Mouse (Mus musculus) midbrain, embryonic 13.5 days (tissue): ENCODE data around the gene Jpt1. TPM values are rescaled to one million over a fixed set of nuclear protein-coding genes. Genes with fewer than 3 reads are reported as not detected.
"Not testable (repeated sequence)": the region's sequence is repeated elsewhere in the genome, so short reads cannot be mapped to it uniquely, and the experiment has no call there.

Source experiments
- ATAC-seq: fragments of 200-750 bp; cut with Nextera tagmentation; 2 replicates; pipeline ENCODE4 v1.8.0; 2017; ENCODE audit warnings: mild to moderate bottlenecking, moderate TSS enrichment, moderate library complexity
- H3K27ac ChIP-seq: fragments of 300-500 bp; sonication (generic); 2 replicates; pipeline ENCODE4 v1.5.1; 2015; ENCODE audit warnings: inconsistent platforms, mild to moderate bottlenecking, moderate library complexity
- H3K27me3 ChIP-seq: fragments of 300-500 bp; sonication (generic); 2 replicates; pipeline ENCODE4 v1.6.1; 2015; ENCODE audit warnings: mild to moderate bottlenecking, inconsistent platforms
- H3K36me3 ChIP-seq: fragments of 300-500 bp; sonication (generic); 2 replicates; pipeline ENCODE4 v1.6.1; 2015; ENCODE audit warnings: mild to moderate bottlenecking, inconsistent platforms
- H3K4me1 ChIP-seq: fragments of 300-500 bp; sonication (generic); replicated peaks from 2 replicates; pipeline ENCODE4 v1.6.1; 2015; ENCODE audit warnings: inconsistent platforms
- H3K4me2 ChIP-seq: fragments of 300-500 bp; sonication (generic); replicated peaks from 2 replicates; pipeline ENCODE4 v1.6.1; 2015; ENCODE audit warnings: moderate library complexity, mild to moderate bottlenecking, inconsistent platforms
- H3K4me3 ChIP-seq: fragments of 300-500 bp; sonication (generic); replicated peaks from 2 replicates; pipeline ENCODE4 v1.5.1; 2015; ENCODE audit warnings: mild to moderate bottlenecking, inconsistent platforms
- H3K9ac ChIP-seq: fragments of 300-500 bp; sonication (generic); replicated peaks from 2 replicates; pipeline ENCODE4 v1.6.1; 2015; ENCODE audit warnings: mild to moderate bottlenecking, inconsistent platforms
- H3K9me3 ChIP-seq: fragments of 300-500 bp; sonication (generic); 2 replicates; pipeline ENCODE4 v1.6.1; 2016; ENCODE audit warnings: mild to moderate bottlenecking, inconsistent platforms
- WGBS: fragments of 180-500 bp; shearing (Covaris S2); methylation state at CpG from one replicate; pipeline ENCODE4 v1.1.7; 2015; 5-methylcytosine and 5-hydroxymethylcytosine counted together
- polyA plus RNA-seq: library from polyadenylated mRNA; unstranded; fragments of >200 nt; fragmentation: Nextera tagmentation; extraction: Ambion mirVana; gene quantifications from 2 replicates; pipeline ENCODE4 v1.2.1, GENCODE M21; 2015

Gene Jpt1
- polyA plus RNA-seq, 1 experiment from 2014 or later, result 1,462 TPM

GRCm38 (mm10) chr11:115510507-115510888, 3.7 kb downstream of the Jpt1 start:
- peak overlapping the region; percentile 49 for H3K27ac ChIP-seq
- no peaks in the 10 kb centered on the region for H3K27me3 ChIP-seq
- H3K9me3 ChIP-seq, result no peaks in the 10 kb centered on the region
- peak overlapping the region; percentile 76 for H3K4me2 ChIP-seq
- WGBS, result 59% methylated on average over 5 of the region's 5 CpGs
- H3K9ac ChIP-seq, result peak overlapping the region; percentile 100
- no peak for ATAC-seq
- peaks cover 16% of the 10 kb centered on the region; the same call in 1 of the 2 replicates for H3K36me3 ChIP-seq
- H3K4me1 ChIP-seq, result peaks cover 68% of the 10 kb centered on the region
- H3K4me3 ChIP-seq, result peak overlapping the region; percentile 100

GRCm38 (mm10) chr11:115509773-115510506, 4.2 kb downstream of the Jpt1 start:
- peaks cover 71% of the 10 kb centered on the region for H3K4me1 ChIP-seq
- WGBS, result 33% methylated on average over 6 of the region's 6 CpGs
- H3K9ac ChIP-seq, result peak overlapping the region; percentile 100
- H3K27ac ChIP-seq, result peak overlapping the region; percentile 49
- peak overlapping the region; percentile 76 for H3K4me2 ChIP-seq
- peaks cover 20% of the 10 kb centered on the region for H3K36me3 ChIP-seq
- no peak for ATAC-seq
- H3K27me3 ChIP-seq, result no peaks in the 10 kb centered on the region
- H3K4me3 ChIP-seq, result peak overlapping the region; percentile 100
- H3K9me3 ChIP-seq, result no peaks in the 10 kb centered on the region

- no peak for ATAC-seq
- Histone ChIP-seq H3K36me3 (peaks cover 25% of the 10 kb centered on the region), H3K9me3 (no peaks in the 10 kb centered on the region), H3K27ac (no peak overlapping the region), H3K4me3 (no peak overlapping the region), H3K9ac (no peak overlapping the region), H3K4me2 (0 out of 2 replicates have a peak overlapping the region, but pooled peaks have one; percentile 1), H3K27me3 (no peaks in the 10 kb centered on the region), H3K4me1 (peaks cover 75% of the 10 kb centered on the region)
- 88% methylated on average over 2 of the region's 2 CpGs for WGBS
Measured at GRCm38 (mm10) chr11:115508061-115508460, 6.1 kb downstream of the Jpt1 start.

- no peaks in the 10 kb centered on the region for H3K9me3 ChIP-seq
- H3K9ac ChIP-seq, result no peak overlapping the region
- ATAC-seq, result no peak
- H3K27me3 ChIP-seq, result no peaks in the 10 kb centered on the region
- 63% methylated on average over 3 of the region's 3 CpGs for WGBS
- peaks cover 37% of the 10 kb centered on the region for H3K36me3 ChIP-seq
- H3K27ac ChIP-seq, result no peak overlapping the region
- no peak overlapping the region for H3K4me3 ChIP-seq
- H3K4me2 ChIP-seq, result peak overlapping the region; percentile 23; the same call in 1 of the 2 replicates
- H3K4me1 ChIP-seq, result peaks cover 65% of the 10 kb centered on the region
Measured at GRCm38 (mm10) chr11:115506586-115506985, 7.6 kb downstream of the Jpt1 start.

GRCm38 (mm10) chr11:115502636-115503035, 11.6 kb downstream of the Jpt1 start:
- Histone ChIP-seq H3K27ac (no peak overlapping the region), H3K9ac (no peak overlapping the region), H3K4me1 (peaks cover 28% of the 10 kb centered on the region), H3K4me3 (no peak overlapping the region), H3K9me3 (no peaks in the 10 kb centered on the region), H3K4me2 (no peak overlapping the region), H3K27me3 (no peaks in the 10 kb centered on the region), H3K36me3 (peaks cover 70% of the 10 kb centered on the region)
- ATAC-seq, result no peak
- 94% methylated on average over 6 of the region's 6 CpGs for WGBS

DNA sequence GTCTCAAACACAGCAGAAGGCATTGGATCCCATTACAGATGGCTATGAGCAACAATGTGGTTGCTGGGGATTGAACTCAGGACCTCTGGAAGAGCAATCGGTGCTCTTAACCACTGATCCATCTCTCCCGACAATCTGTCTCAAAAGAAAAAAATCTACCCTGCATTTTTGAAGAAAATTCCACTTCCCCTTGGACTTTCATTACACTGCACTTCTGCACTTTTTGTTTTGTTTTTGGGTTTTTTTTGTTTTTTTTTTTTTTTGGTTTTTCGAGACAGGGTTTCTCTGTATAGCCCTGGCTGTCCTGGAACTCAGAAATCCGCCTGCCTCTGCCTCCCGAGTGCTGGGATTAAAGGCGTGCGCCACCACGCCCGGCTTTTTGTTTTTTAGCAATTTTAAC, 17.6 kb downstream of the Jpt1 start:
- H3K27me3 ChIP-seq, H3K4me2 ChIP-seq, H3K4me1 ChIP-seq, H3K9me3 ChIP-seq, H3K4me3 ChIP-seq, H3K9ac ChIP-seq, ATAC-seq, H3K27ac ChIP-seq: not testable (repeated sequence)
- H3K36me3 ChIP-seq, result peaks cover 48% of the 10 kb centered on the region
- 90% methylated on average over 9 of the region's 9 CpGs for WGBS

DNA sequence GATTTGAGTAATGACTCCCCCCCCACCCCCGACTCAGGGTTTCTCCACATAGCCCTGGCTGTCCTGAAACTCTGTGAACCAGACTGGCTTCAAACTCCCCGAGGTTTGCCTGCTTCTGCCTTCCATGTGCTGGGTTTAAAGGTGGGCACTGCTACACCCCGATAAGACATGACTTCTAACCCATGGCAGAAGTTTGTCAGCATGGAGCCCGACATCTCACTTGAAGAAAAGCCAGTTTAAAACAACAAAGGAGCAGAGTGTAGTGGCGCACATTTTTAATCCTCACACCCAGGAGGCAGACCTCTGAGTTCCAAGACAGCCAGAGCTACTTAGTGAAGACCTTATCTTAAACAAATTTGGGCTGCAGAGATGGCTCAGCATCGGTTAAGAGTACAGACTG, 21.8 kb downstream of the Jpt1 start:
- H3K9ac ChIP-seq, result peak overlapping the region; percentile 77; the same call in 1 of the 2 replicates
- peak overlapping the region; percentile 75 for H3K4me2 ChIP-seq
- peaks cover 20% of the 10 kb centered on the region for H3K4me1 ChIP-seq
- peak overlapping the region; percentile 69 for H3K4me3 ChIP-seq
- peaks cover 5% of the 10 kb centered on the region; the same call in 1 of the 2 replicates for H3K27me3 ChIP-seq
- no peak for ATAC-seq
- no peaks in the 10 kb centered on the region for H3K9me3 ChIP-seq
- peaks cover 27% of the 10 kb centered on the region for H3K36me3 ChIP-seq
- H3K27ac ChIP-seq, result no peak overlapping the region
- 33% methylated on average over 6 of the region's 6 CpGs for WGBS

DNA sequence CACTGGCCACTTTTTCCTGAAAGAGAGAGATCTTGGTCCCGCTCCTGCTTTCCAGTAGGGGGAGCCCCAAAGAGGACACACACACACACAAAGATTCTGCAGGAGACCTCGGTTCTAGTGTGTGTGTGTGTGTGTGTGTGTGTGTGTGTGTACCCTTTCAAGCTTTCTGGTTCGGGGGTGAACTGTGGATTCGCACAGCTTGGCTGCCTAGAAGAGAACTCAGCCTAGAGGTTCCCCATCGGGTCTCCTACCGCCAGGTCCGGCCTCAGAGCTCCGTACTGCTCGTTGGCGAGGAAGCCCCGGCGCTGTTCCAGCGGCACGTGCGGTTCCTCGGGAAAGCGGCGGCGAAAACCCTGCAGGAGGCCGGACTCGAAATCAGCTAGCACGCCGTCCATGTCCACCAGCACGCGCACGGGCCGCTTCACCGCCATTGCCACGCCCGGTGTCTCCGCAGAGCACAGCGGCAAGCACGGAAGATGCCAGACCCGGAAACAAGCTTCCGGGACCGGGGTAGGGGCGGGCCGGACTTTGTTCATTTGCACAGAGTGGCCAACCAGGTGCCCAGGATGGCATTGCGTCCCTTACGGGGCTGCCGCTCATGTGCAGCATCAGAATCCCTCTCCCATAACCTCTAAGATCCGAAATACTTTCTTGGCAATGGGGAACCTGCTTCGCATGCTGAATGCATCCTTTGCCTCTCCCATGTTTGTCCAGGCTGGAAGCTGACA, 22.7 kb downstream of the Jpt1 start, which contains the start of gene Nt5c:
Gene Nt5c (minus strand): TSS at position 507 of the 728 bp plus-strand sequence.
- under 1% methylated on average over 43 of the region's 43 CpGs for WGBS
- peak; percentile 93 for ATAC-seq
- peaks cover 20% of the 10 kb centered on the region for H3K4me1 ChIP-seq
- peak within 1 kb of the TSS; percentile 88 for H3K27ac ChIP-seq
- H3K9ac ChIP-seq, result peak within 1 kb of the TSS; percentile 77
- H3K9me3 ChIP-seq, result no peaks in the 10 kb centered on the region
- peak within 1 kb of the TSS; percentile 69 for H3K4me3 ChIP-seq
- peak within 1 kb of the TSS; percentile 75 for H3K4me2 ChIP-seq
- peaks cover 19% of the 10 kb centered on the region for H3K36me3 ChIP-seq
- H3K27me3 ChIP-seq, result peaks cover 5% of the 10 kb centered on the region; the same call in 1 of the 2 replicates

- Histone ChIP-seq H3K4me2 (peak overlapping the region; percentile 75), H3K27ac (peak overlapping the region; percentile 88), H3K9me3 (no peaks in the 10 kb centered on the region), H3K4me3 (peak overlapping the region; percentile 69), H3K9ac (peak overlapping the region; percentile 77), H3K4me1 (peaks cover 20% of the 10 kb centered on the region), H3K27me3 (peaks cover 5% of the 10 kb centered on the region; the same call in 1 of the 2 replicates), H3K36me3 (peaks cover 19% of the 10 kb centered on the region)
- 20% methylated on average over 25 of the region's 25 CpGs for WGBS
- ATAC-seq, result peak; percentile 59
Measured at GRCm38 (mm10) chr11:115490441-115491355, 23.5 kb downstream of the Jpt1 start.

GRCm38 (mm10) chr11:115488551-115489104, 25.6 kb downstream of the Jpt1 start:
- Histone ChIP-seq H3K27me3 (peaks cover 5% of the 10 kb centered on the region; the same call in 1 of the 2 replicates), H3K9ac (peak overlapping the region; percentile 10; the same call in 1 of the 2 replicates), H3K27ac (no peak overlapping the region), H3K9me3 (no peaks in the 10 kb centered on the region), H3K4me2 (no peak overlapping the region), H3K4me1 (peaks cover 28% of the 10 kb centered on the region), H3K36me3 (peaks cover 19% of the 10 kb centered on the region), H3K4me3 (no peak overlapping the region)
- 88% methylated on average over 19 of the region's 19 CpGs for WGBS
- no peak for ATAC-seq

- no peaks in the 10 kb centered on the region for H3K9me3 ChIP-seq
- peak overlapping the region; percentile 39; the same call in 1 of the 2 replicates for H3K27ac ChIP-seq
- H3K4me3 ChIP-seq, result no peak overlapping the region
- WGBS, result 25% methylated on average over 12 of the region's 12 CpGs
- H3K4me2 ChIP-seq, result no peak overlapping the region
- H3K36me3 ChIP-seq, result peaks cover 22% of the 10 kb centered on the region
- H3K4me1 ChIP-seq, result peaks cover 10% of the 10 kb centered on the region
- peak; percentile 65 for ATAC-seq
- no peak overlapping the region; the same call in 1 of the 2 replicates for H3K9ac ChIP-seq
- H3K27me3 ChIP-seq, result no peaks in the 10 kb centered on the region
Measured at GRCm38 (mm10) chr11:115485155-115485554, 29.0 kb downstream of the Jpt1 start.
